Mouse (Mus musculus) ES-CJ7 (cell line): ENCODE measurements around the gene Plcd1.
A peak's percentile ranks its signal among the peaks of the same experiment; 100 is the strongest.

Source experiments
- DNase-seq: peaks from one replicate; pipeline ENCODE4 v3.0.0; 2011; ENCODE audit warnings: low read depth, low spot score

Plcd1 gene

GRCm38 (mm10) chr9:119055336-119055735 is 38.0 kb downstream of the Plcd1 start:
- DNase-seq, result no peak

GRCm38 (mm10) chr9:119053964-119054576 is 39.2 kb downstream of the Plcd1 start:
- DNase-seq, result no peak

- peak; percentile 79 for DNase-seq
These were observed 41.0 kb downstream of the Plcd1 start, which contains the start of gene Vill for GRCm38 (mm10) chr9:119052154-119052944. Gene Vill, plus strand, starts transcription at chr9:119052778.

GRCm38 (mm10) chr9:119051158-119051557 is 42.1 kb downstream of the Plcd1 start:
- DNase-seq, result no peak

- no peak for DNase-seq
These were observed 45.0 kb downstream of the Plcd1 start for GRCm38 (mm10) chr9:119048182-119048903.

GRCm38 (mm10) chr9:119040101-119040775 is 53.1 kb downstream of the Plcd1 start:
- no peak for DNase-seq

- no peak for DNase-seq
These were observed 54.7 kb downstream of the Plcd1 start for GRCm38 (mm10) chr9:119038574-119038973.

GRCm38 (mm10) chr9:119037076-119037730 is 56.1 kb downstream of the Plcd1 start:
- no peak for DNase-seq

GRCm38 (mm10) chr9:119035836-119036235 is 57.5 kb downstream of the Plcd1 start:
- DNase-seq, result no peak

- DNase-seq, result no peak
These were observed 58.3 kb downstream of the Plcd1 start for GRCm38 (mm10) chr9:119034676-119035665.

GRCm38 (mm10) chr9:119034069-119034468 is 59.2 kb downstream of the Plcd1 start:
- DNase-seq, result no peak

- DNase-seq, result no peak
These were observed 60.0 kb downstream of the Plcd1 start for GRCm38 (mm10) chr9:119033111-119033921.

GRCm38 (mm10) chr9:119032538-119032937 is 60.8 kb downstream of the Plcd1 start:
- DNase-seq, result peak; percentile 30

GRCm38 (mm10) chr9:119031772-119032171 is 61.5 kb downstream of the Plcd1 start:
- no peak for DNase-seq

GRCm38 (mm10) chr9:119031038-119031437 is 62.3 kb downstream of the Plcd1 start:
- DNase-seq, result no peak

- no peak for DNase-seq
These were observed 63.7 kb downstream of the Plcd1 start for GRCm38 (mm10) chr9:119029568-119029967.

- DNase-seq, result no peak
These were observed 64.8 kb downstream of the Plcd1 start for GRCm38 (mm10) chr9:119028226-119029195.

GRCm38 (mm10) chr9:119027337-119027736 is 66.0 kb downstream of the Plcd1 start:
- no peak for DNase-seq
